Mouse (Mus musculus): ENCODE data around the gene Gm11077.
A peak's percentile ranks its signal among the peaks of the same experiment; 100 is the strongest.

- peak; percentile 83 for TF ChIP-seq CTCF (IDR thresholded peaks at IDR 0.05; ENCODE audit: extremely low read depth, insufficient read depth, low read length)
- TF ChIP-seq POLR2A (IDR thresholded peaks at IDR 0.05; ENCODE audit: extremely low read depth, insufficient read depth, low read length): no peak
These were observed 16.3 kb upstream of the Gm11077 start for GRCm38 (mm10) chr6:140712754-140713153.
